Mouse (Mus musculus): ENCODE data around the gene Syn3.
A peak's percentile ranks its signal among the peaks of the same experiment; 100 is the strongest.

Gene Syn3

GRCm38 (mm10) chr10:86302761-86303494 lies 195.8 kb downstream of the Syn3 start:
- peak; percentile 80 for DNase-seq

- no peak for DNase-seq
Observed at GRCm38 (mm10) chr10:86302318-86302648, 196.4 kb downstream of the Syn3 start.

- no peak for DNase-seq
Observed at GRCm38 (mm10) chr10:86301593-86302317, 196.9 kb downstream of the Syn3 start.

- DNase-seq = no peak
Observed at GRCm38 (mm10) chr10:86301117-86301490, 197.6 kb downstream of the Syn3 start.

- no peak for DNase-seq
Observed at GRCm38 (mm10) chr10:86300293-86301116, 198.2 kb downstream of the Syn3 start, which contains the start of gene Timp3. Gene Timp3 (plus strand): TSS chr10:86300372.

GRCm38 (mm10) chr10:86299795-86300194 lies 198.9 kb downstream of the Syn3 start:
- no peak for DNase-seq

GRCm38 (mm10) chr10:86298326-86298725 lies 200.4 kb downstream of the Syn3 start:
- DNase-seq = no peak

- no peak for DNase-seq
Observed at GRCm38 (mm10) chr10:86297307-86297706, 201.4 kb downstream of the Syn3 start.

GRCm38 (mm10) chr10:86296111-86296510 lies 202.6 kb downstream of the Syn3 start:
- peak; percentile 70 for DNase-seq

GRCm38 (mm10) chr10:86295454-86296098 lies 203.1 kb downstream of the Syn3 start:
- no peak for DNase-seq

- DNase-seq = no peak
Observed at GRCm38 (mm10) chr10:86294599-86295365, 203.9 kb downstream of the Syn3 start.

- no peak for DNase-seq
Observed at GRCm38 (mm10) chr10:86293880-86294279, 204.8 kb downstream of the Syn3 start.

- no peak for DNase-seq
Observed at GRCm38 (mm10) chr10:86290109-86290771, 208.5 kb downstream of the Syn3 start.

GRCm38 (mm10) chr10:86286508-86286907 lies 212.2 kb downstream of the Syn3 start:
- DNase-seq = no peak

GRCm38 (mm10) chr10:86281238-86281637 lies 217.5 kb downstream of the Syn3 start:
- no peak for DNase-seq

GRCm38 (mm10) chr10:86279579-86280168 lies 219.0 kb downstream of the Syn3 start:
- DNase-seq = no peak

GRCm38 (mm10) chr10:86278481-86278880 lies 220.2 kb downstream of the Syn3 start:
- no peak for DNase-seq

- no peak for DNase-seq
Observed at GRCm38 (mm10) chr10:86277327-86277726, 221.4 kb downstream of the Syn3 start.

GRCm38 (mm10) chr10:86275585-86275984 lies 223.1 kb downstream of the Syn3 start:
- DNase-seq = no peak

- no peak for DNase-seq
Observed at GRCm38 (mm10) chr10:86273410-86274191, 225.1 kb downstream of the Syn3 start.
